Mouse (Mus musculus): ENCODE measurements around the gene Serpinf2. TPM values are rescaled to one million over a fixed set of nuclear protein-coding genes. Genes with fewer than 3 reads are reported as not detected.
A peak's percentile ranks its signal among the peaks of the same experiment; 100 is the strongest.
"Not testable (repeated sequence)": the region's sequence is repeated elsewhere in the genome, so short reads cannot be mapped to it uniquely, and the experiment has no call there.

The Serpinf2 gene
- polyA plus RNA-seq, 1 experiment from 2014 or later = 0.27 TPM

- no peak for ATAC-seq (ENCODE audit: low read depth)
- WGBS = 73% methylated on average over 7 of the region's 7 CpGs
- no peaks in the 10 kb centered on the region for H3K4me1 ChIP-seq (ENCODE audit: control insufficient read depth, insufficient read depth, low read length)
Observed at GRCm38 (mm10) chr11:75397452-75397851, 41.9 kb downstream of the Serpinf2 start.

GRCm38 (mm10) chr11:75395611-75396010, 43.8 kb downstream of the Serpinf2 start:
- ATAC-seq (ENCODE audit: low read depth) = no peak
- Histone ChIP-seq H3K27ac (ENCODE audit: low read depth, low read length) (no peak overlapping the region), H3K4me2 (ENCODE audit: low read depth, low read length) (no peak overlapping the region), H3K4me1 (ENCODE audit: control insufficient read depth, insufficient read depth, low read length) (no peaks in the 10 kb centered on the region), H3K4me3 (ENCODE audit: low read depth, low read length) (no peak overlapping the region), H3K9ac (replicated peaks; ENCODE audit: low read depth, low read length) (no peak overlapping the region), H3K27me3 (ENCODE audit: control insufficient read depth, insufficient read depth, low read length) (no peaks in the 10 kb centered on the region), H3K36me3 (ENCODE audit: control insufficient read depth, insufficient read depth, low read length) (no peaks in the 10 kb centered on the region), H3K9me3 (ENCODE audit: control insufficient read depth, low read length) (no peaks in the 10 kb centered on the region)
- WGBS = 82% methylated on average over 1 of the region's 1 CpGs

More at GRCm38 (mm10) chr11:75397452-75397851, 41.9 kb downstream of the Serpinf2 start:
- Histone ChIP-seq H3K27me3 (ENCODE audit: control insufficient read depth, insufficient read depth, low read length) (no peaks in the 10 kb centered on the region), H3K9ac (replicated peaks; ENCODE audit: low read depth, low read length) (no peak overlapping the region), H3K4me2 (ENCODE audit: low read depth, low read length) (no peak overlapping the region), H3K27ac (ENCODE audit: low read depth, low read length) (no peak overlapping the region), H3K36me3 (ENCODE audit: control insufficient read depth, insufficient read depth, low read length) (no peaks in the 10 kb centered on the region), H3K9me3 (ENCODE audit: control insufficient read depth, low read length) (no peaks in the 10 kb centered on the region), H3K4me3 (ENCODE audit: low read depth, low read length) (no peak overlapping the region)

GRCm38 (mm10) chr11:75383529-75383928, 55.9 kb downstream of the Serpinf2 start:
- not testable (repeated sequence) for ATAC-seq (ENCODE audit: low read depth); H3K9me3 ChIP-seq (ENCODE audit: control insufficient read depth, low read length); H3K4me1 ChIP-seq (ENCODE audit: control insufficient read depth, insufficient read depth, low read length); H3K9ac ChIP-seq (replicated peaks; ENCODE audit: low read depth, low read length); H3K27me3 ChIP-seq (ENCODE audit: control insufficient read depth, insufficient read depth, low read length); H3K36me3 ChIP-seq (ENCODE audit: control insufficient read depth, insufficient read depth, low read length); H3K4me3 ChIP-seq (ENCODE audit: low read depth, low read length); H3K27ac ChIP-seq (ENCODE audit: low read depth, low read length); H3K4me2 ChIP-seq (ENCODE audit: low read depth, low read length)
- 63% methylated on average over 3 of the region's 3 CpGs for WGBS

MicroRNAs within 50 kb of the gene (microRNA counts, 519-probe panel; counts per million panel counts)
- microRNA mmu-miR-22 = 5,355 counts per million, percentile 76 among the panel's probes with 10 or more counts

Small RNA genes within 50 kb of the gene (microRNA-seq; reads per million reads assigned to microRNA genes)
- gene Mir22 = 4,196 reads per million, percentile 90 among the genes with 10 or more reads in this experiment

Other genes with a start within 250 kb of the Serpinf2 start
- gene Dph1, start 248.3 kb downstream of the Serpinf2 start, polyA plus RNA-seq (2014; fragmentation: Nextera tagmentation; extraction: Ambion mirVana) = 11.4 and 15.6 TPM in 2 replicates
- gene Rtn4rl1, start 245.8 kb downstream of the Serpinf2 start, polyA plus RNA-seq (2014; fragmentation: Nextera tagmentation; extraction: Ambion mirVana) = 12.7 and 16.0 TPM in 2 replicates
- 41.4 and 46.5 TPM in 2 replicates for gene Rpa1, start 91.3 kb downstream of the Serpinf2 start, polyA plus RNA-seq (2014; fragmentation: Nextera tagmentation; extraction: Ambion mirVana)
- gene Smyd4, start 91.2 kb downstream of the Serpinf2 start, polyA plus RNA-seq (2014; fragmentation: Nextera tagmentation; extraction: Ambion mirVana) = 15.3 and 17.7 TPM in 2 replicates
- 5.1 and 80.9 TPM in 2 replicates for gene Serpinf1, start 16.9 kb downstream of the Serpinf2 start, polyA plus RNA-seq (2014; fragmentation: Nextera tagmentation; extraction: Ambion mirVana)
- 6.3 and 7.4 TPM in 2 replicates for gene Wdr81, start 15.1 kb upstream of the Serpinf2 start, polyA plus RNA-seq (2014; fragmentation: Nextera tagmentation; extraction: Ambion mirVana)
- gene Tlcd2, start 22.1 kb upstream of the Serpinf2 start, polyA plus RNA-seq (2014; fragmentation: Nextera tagmentation; extraction: Ambion mirVana) = 1.8 and 4.0 TPM in 2 replicates
- gene Prpf8, start 47.2 kb upstream of the Serpinf2 start, polyA plus RNA-seq (2014; fragmentation: Nextera tagmentation; extraction: Ambion mirVana) = 65.0 and 82.8 TPM in 2 replicates
- 2.8 and 3.5 TPM in 2 replicates for gene Rilp, start 70.5 kb upstream of the Serpinf2 start, polyA plus RNA-seq (2014; fragmentation: Nextera tagmentation; extraction: Ambion mirVana)
- 1.8 and 3.8 TPM in 2 replicates for gene Scarf1, start 73.9 kb upstream of the Serpinf2 start, polyA plus RNA-seq (2014; fragmentation: Nextera tagmentation; extraction: Ambion mirVana)
- gene Slc43a2, start 92.1 kb upstream of the Serpinf2 start, polyA plus RNA-seq (2014; fragmentation: Nextera tagmentation; extraction: Ambion mirVana) = 15.5 and 17.0 TPM in 2 replicates
- gene Pitpna, start 148.5 kb upstream of the Serpinf2 start, polyA plus RNA-seq (2014; fragmentation: Nextera tagmentation; extraction: Ambion mirVana) = 128 TPM in 2 replicates
- gene Inpp5k, start 191.4 kb upstream of the Serpinf2 start, polyA plus RNA-seq (2014; fragmentation: Nextera tagmentation; extraction: Ambion mirVana) = 50.0 and 57.4 TPM in 2 replicates
- 5.2 and 9.7 TPM in 2 replicates for gene Myo1c, start 210.9 kb upstream of the Serpinf2 start, polyA plus RNA-seq (2014; fragmentation: Nextera tagmentation; extraction: Ambion mirVana)
- gene Crk, start 239.7 kb upstream of the Serpinf2 start, polyA plus RNA-seq (2014; fragmentation: Nextera tagmentation; extraction: Ambion mirVana) = 96.5 and 120 TPM in 2 replicates

Data from neural tube, embryonic 14.5 days (tissue).